Mouse (Mus musculus) ES-E14 (cell line): ENCODE data around the gene Sidt2. TPM values are rescaled to one million over a fixed set of nuclear protein-coding genes. Genes with fewer than 3 reads are reported as not detected.

ENCODE experiments used
- DNase-seq: peaks from one replicate; pipeline ENCODE4 v3.0.0-alpha.2; 2013; ENCODE audit warnings: low read depth, low spot score
- H3K27ac ChIP-seq: 2 replicates; pipeline ENCODE4 v1.5.1; 2012; ENCODE audit warnings: low read depth, mild to moderate bottlenecking, low read length, moderate library complexity, mixed read lengths; ENCODE audit not compliant: poor library complexity, insufficient read depth, severe bottlenecking
- H3K36me3 ChIP-seq: 2 replicates; pipeline ENCODE4 v1.6.1; 2012; ENCODE audit warnings: mild to moderate bottlenecking, low read length, moderate library complexity, mixed read lengths; ENCODE audit not compliant: control insufficient read depth, poor library complexity, insufficient read depth, severe bottlenecking
- H3K4me1 ChIP-seq, 2 experiments: fragments of 150-350 bp in 1 of 2; sonication (generic) in 1 of 2; 2 replicates each; pipeline ENCODE4 v1.6.1; 2012; ENCODE audit warnings: low read length in 2 of 2, mild to moderate bottlenecking in 1 of 2, mixed read lengths in 1 of 2; ENCODE audit not compliant: control insufficient read depth in 2 of 2, insufficient read depth in 2 of 2, poor library complexity in 1 of 2
- H3K4me3 ChIP-seq, 2 experiments: fragments of 150-350 bp in 1 of 2; sonication (generic) in 1 of 2; 2 replicates each; pipeline ENCODE4 v1.5.1; 2012; ENCODE audit warnings: low read length in 2 of 2, low read depth in 1 of 2, mild to moderate bottlenecking in 1 of 2, mixed read lengths in 1 of 2; ENCODE audit not compliant: insufficient read depth in 1 of 2, poor library complexity in 1 of 2, severe bottlenecking in 1 of 2
- H3K9ac ChIP-seq: 2 replicates; pipeline ENCODE4 v1.6.1; 2012; ENCODE audit warnings: low read depth, mild to moderate bottlenecking, low read length, mixed read lengths; ENCODE audit not compliant: poor library complexity, insufficient read depth, severe bottlenecking
- H3K9me3 ChIP-seq: fragments of 150-350 bp; sonication (generic); 2 replicates; pipeline ENCODE4 v1.6.1; 2012; ENCODE audit warnings: low read depth, mild to moderate bottlenecking, low read length; ENCODE audit not compliant: control insufficient read depth, insufficient read depth
- CHD2 ChIP-seq: IDR thresholded peaks from 2 replicates; pipeline ENCODE4 v1.6.1; 2014; ENCODE audit warnings: mild to moderate bottlenecking, low read depth, low read length, inconsistent platforms
- HCFC1 ChIP-seq: IDR thresholded peaks from 2 replicates; pipeline ENCODE4 v1.6.1; 2012; ENCODE audit warnings: low read length, inconsistent platforms, borderline replicate concordance; ENCODE audit not compliant: insufficient read depth
- MAFK ChIP-seq: IDR thresholded peaks from 2 replicates; pipeline ENCODE4 v1.6.1; 2014; ENCODE audit warnings: mild to moderate bottlenecking, low read depth, low read length, inconsistent platforms; ENCODE audit not compliant: insufficient read depth
- ZC3H11A ChIP-seq: IDR thresholded peaks from 2 replicates; pipeline ENCODE4 v1.6.1; 2012; ENCODE audit warnings: low read depth, mild to moderate bottlenecking, inconsistent platforms, low read length, borderline replicate concordance
- ZNF384 ChIP-seq: IDR thresholded peaks from 2 replicates; pipeline ENCODE4 v1.6.1; 2012; ENCODE audit warnings: low read depth, low read length, inconsistent platforms
- in situ Hi-C, 2 experiments: fragments of 600-800 bp; cut with MboI; formaldehyde crosslinking; loops; one replicate each; pipeline ENCODE4 v1.15.1; 2025; ENCODE audit warnings: low sequenced_read_pairs in 2 of 2, inconsistent platforms in 1 of 2; ENCODE audit not compliant: unreplicated experiment in 2 of 2
- total RNA-seq: library from RNA; depleted of rRNA; stranded (reverse); fragments of 300-350 nt; gene quantifications from 2 replicates; pipeline ENCODE4 v1.2.3, GENCODE M21; 2012

Sidt2 gene
- total RNA-seq, 1 experiment, result 44.7 TPM

DNA sequence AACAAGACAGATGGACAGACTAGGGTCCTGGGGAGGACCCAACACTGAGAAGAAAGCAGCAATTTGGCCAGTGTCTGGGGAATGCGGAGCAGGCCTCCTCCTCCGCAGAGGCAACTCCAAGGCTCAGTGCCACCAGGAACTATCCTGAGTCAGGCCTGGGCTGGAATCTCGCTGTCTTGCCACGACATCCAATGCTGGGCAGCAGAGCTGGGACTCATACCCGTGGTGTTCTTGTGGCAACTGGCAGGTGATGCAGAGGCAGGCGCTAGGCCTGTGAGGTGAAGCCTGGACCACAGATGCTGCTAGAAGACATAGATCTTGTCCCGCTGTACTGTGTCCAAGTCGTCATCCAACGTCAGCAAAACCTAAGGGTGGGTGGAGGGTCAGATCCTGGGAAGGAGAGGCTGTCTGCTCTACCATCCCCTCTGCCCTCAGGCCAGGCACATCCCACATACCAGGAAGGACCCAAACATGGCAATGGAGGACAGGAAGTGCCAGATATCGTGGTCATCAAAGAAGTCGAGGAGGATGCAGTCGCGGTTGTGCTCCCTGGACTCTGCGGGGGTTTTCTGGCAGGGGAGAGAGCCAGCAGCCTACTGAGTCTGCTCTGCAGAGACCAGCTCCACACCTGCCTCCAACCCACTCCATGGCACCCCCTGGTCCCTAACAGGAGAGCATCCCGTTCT lies 16.0 kb downstream of the Sidt2 start:
- TF ChIP-seq HCFC1 (no peak), ZC3H11A (no peak), ZNF384 (no peak), MAFK (no peak), CHD2 (no peak)
- Histone ChIP-seq H3K4me3 (no peak overlapping the region), H3K36me3 (peaks cover 29% of the 10 kb centered on the region), H3K27ac (no peak overlapping the region), H3K9ac (no peak overlapping the region), H3K4me1 (peaks cover 1 to 25% of the 10 kb centered on the region in 2 experiments; a peak in 2 of 4 replicates), H3K9me3 (no peaks in the 10 kb centered on the region)
- DNase-seq, result no peak
- in situ Hi-C loops, result no loop called here

- DNase-seq, result no peak
- in situ Hi-C loops, result no loop called here
These were observed 17.0 kb downstream of the Sidt2 start for GRCm38 (mm10) chr9:45938088-45938487.

GRCm38 (mm10) chr9:45936883-45937282 lies 18.2 kb downstream of the Sidt2 start:
- H3K4me3 ChIP-seq, result no peak overlapping the region
- no peak overlapping the region for H3K9ac ChIP-seq
- DNase-seq, result no peak
- H3K27ac ChIP-seq, result no peak overlapping the region
- in situ Hi-C loops, result no loop called here
- TF ChIP-seq ZC3H11A (peak; percentile 36; the same call in 1 of the 2 replicates), ZNF384 (no peak)
- peaks cover 8% of the 10 kb centered on the region; the same call in 1 of the 2 replicates for H3K36me3 ChIP-seq
- no peaks in the 10 kb centered on the region for H3K9me3 ChIP-seq
- peaks cover 1 to 12% of the 10 kb centered on the region in 2 experiments; a peak in 2 of 4 replicates for H3K4me1 ChIP-seq

More at GRCm38 (mm10) chr9:45938088-45938487, 17.0 kb downstream of the Sidt2 start:
- H3K27ac ChIP-seq, result no peak overlapping the region
- TF ChIP-seq ZNF384, result no peak
- no peak for TF ChIP-seq HCFC1
- no peak for TF ChIP-seq ZC3H11A
- no peak for TF ChIP-seq CHD2
- no peak for TF ChIP-seq MAFK
- H3K9ac ChIP-seq, result no peak overlapping the region
- H3K9me3 ChIP-seq, result no peaks in the 10 kb centered on the region
- no peak overlapping the region for H3K4me3 ChIP-seq
- peaks cover 20% of the 10 kb centered on the region for H3K36me3 ChIP-seq
- peaks cover 1 to 24% of the 10 kb centered on the region in 2 experiments; a peak in 2 of 4 replicates for H3K4me1 ChIP-seq

DNA sequence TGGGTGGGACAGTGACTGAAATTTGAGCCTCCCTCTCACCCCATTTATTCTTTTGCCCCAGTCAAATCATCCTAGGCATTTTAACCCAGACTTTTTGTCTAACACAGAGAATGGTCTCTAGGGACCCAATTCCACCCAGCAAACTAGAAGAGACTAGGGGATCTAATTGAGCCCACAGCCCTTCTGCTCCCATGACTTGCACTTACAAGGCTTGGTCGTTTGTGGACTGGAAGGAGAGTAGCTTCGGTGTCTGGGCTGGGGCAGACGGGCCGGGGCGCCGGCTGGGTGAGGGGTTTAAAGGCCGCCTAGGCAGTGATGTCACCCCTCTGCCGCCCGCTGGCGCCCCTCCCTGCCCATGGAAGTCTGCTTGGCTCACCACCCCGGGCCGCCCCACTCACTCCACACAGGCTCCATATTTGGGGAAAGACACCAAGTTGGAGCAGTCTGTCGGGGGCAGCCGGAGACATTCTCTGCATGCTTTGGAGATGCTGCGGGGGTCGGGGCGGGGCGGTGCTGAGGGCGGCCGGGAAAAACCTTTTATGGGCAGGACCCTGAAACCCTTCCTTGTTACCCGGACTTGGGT lies 19.3 kb downstream of the Sidt2 start, which contains the start of gene Tagln:
Tagln (minus strand) TSS at position 431 of the 583 bp plus-strand sequence.
- in situ Hi-C loops, result no loop called here
- no peak for TF ChIP-seq ZNF384
- no peak for TF ChIP-seq HCFC1
- TF ChIP-seq CHD2, result no peak
- no peaks in the 10 kb centered on the region for H3K9me3 ChIP-seq
- peak within 1 kb of the TSS; percentile 62 for H3K9ac ChIP-seq
- peak within 1 kb of the TSS; percentile 38 to 60 for H3K4me3 ChIP-seq
- DNase-seq, result no peak
- no peak within 1 kb of the TSS for H3K27ac ChIP-seq
- H3K4me1 ChIP-seq, result peaks cover 1 to 10% of the 10 kb centered on the region in 2 experiments; a peak in 1 of 4 replicates
- peaks cover 11% of the 10 kb centered on the region; the same call in 1 of the 2 replicates for H3K36me3 ChIP-seq
